Mouse (Mus musculus) mouse embryonic stem cell (cell line): Measurements from ENCODE around the gene Oit1.

Experiments
- in situ Hi-C, 2 experiments: fragments of 300-500 bp; cut with MboI; formaldehyde crosslinking; loops; 1 replicate in 1 of 2; 3 replicates in 1 of 2; pipeline ENCODE4 v1.14.3; 2019 to 2020; ENCODE audit warnings: low sequenced_read_pairs in 2 of 2, low pct_unique_long_range_greater_than_20kb in 1 of 2, mixed read lengths in 1 of 2; ENCODE audit not compliant: unreplicated experiment in 1 of 2

The Oit1 gene

DNA sequence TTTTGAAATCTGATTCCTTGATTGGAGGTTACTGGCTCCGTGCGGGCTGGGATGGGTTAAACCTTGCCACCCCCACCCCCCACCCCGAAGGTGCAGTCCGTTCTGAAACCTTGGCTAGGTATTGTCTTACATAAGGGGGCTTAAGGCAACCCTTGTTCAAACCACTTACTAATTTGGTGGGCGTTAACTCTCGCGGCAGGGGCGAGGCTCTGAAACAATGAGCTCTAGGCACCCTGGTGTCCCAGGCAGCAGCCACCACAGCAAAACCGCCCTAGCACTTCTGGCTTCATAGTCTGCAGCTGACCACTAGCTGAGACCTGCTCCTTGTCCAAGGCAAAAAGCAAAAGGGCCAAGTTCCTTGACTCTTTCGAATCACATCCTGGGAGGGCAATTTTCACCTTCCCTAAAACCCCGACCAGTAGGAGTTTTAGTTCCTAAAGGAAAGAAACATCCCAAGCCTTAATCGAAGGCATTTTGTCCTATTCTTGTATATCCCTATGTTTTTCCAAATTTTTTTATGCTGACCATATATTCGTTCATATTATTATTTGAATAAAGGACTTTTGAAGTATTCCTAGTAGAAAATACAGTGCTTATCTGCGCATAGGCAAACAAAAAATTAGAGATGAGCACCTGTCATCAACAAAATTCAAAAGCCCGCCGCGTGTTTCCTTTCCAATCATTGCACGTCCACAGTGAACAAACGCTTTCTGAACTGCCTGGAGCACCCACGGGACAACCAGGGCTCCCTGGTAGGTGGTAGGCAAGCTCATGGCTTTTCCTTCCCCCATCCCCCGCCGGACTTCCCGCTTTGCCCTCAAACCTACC is 62.0 kb downstream of the Oit1 start:
- in situ Hi-C loops, result no loop called here

DNA sequence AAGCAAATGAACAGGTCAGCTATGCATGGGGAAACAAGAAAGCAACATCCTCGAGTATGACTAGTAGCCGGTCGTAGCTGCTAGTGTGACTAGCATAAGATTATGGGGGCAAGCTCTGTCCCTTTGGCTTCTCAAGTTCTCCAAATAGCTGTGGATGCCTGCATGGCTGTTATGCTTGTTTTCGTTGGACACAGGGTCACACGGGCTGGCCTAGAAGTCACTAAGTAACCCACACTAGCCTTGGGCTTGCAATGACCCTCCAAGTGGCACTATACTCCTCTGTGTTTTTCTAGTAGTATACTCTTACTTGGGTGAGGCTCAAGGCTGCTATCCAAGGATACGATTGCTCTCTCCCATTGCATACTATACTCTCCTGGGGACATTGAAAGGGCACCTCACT is 63.4 kb downstream of the Oit1 start:
- in situ Hi-C loops, result no loop called here

DNA sequence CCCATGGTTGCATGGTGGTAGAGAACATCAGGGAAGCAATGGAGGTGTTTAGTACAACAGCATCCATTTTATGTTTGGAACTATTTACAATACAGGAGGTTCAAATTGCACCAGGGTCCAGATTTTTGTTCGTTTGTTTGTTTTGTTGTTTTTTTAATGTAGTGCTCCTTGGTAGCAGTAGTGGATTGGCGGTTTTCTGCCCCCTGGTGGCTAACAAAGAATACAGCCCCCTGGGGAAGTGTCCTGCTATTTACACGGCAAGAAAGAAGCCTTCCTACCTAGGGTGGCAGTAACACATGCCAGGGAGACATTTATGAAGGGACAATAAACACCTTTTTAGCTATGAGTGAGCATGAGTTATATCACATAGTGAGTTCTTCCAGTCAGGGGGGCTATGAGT is 64.0 kb downstream of the Oit1 start:
- in situ Hi-C loops, result no loop called here

DNA sequence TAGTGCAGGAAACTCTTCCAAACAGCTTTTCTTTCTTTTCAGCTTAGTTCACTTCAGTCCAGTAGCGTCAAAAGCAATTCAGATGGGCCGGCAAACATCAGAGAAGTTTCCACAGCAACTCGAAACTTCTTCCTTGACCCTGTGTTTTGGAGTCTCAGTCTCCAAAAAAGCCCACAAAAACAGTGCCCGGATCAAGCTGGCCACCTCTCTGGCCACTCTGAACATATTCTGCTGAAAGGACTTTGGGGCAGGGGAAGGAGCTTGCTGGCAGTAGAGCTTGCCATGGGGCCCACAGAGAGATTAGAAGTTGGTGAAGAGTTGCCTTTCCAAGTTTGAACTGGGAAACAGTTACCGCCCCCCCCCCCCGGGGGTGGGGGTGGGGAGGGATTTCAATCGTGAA is 64.7 kb downstream of the Oit1 start:
- in situ Hi-C loops, result no loop called here

DNA sequence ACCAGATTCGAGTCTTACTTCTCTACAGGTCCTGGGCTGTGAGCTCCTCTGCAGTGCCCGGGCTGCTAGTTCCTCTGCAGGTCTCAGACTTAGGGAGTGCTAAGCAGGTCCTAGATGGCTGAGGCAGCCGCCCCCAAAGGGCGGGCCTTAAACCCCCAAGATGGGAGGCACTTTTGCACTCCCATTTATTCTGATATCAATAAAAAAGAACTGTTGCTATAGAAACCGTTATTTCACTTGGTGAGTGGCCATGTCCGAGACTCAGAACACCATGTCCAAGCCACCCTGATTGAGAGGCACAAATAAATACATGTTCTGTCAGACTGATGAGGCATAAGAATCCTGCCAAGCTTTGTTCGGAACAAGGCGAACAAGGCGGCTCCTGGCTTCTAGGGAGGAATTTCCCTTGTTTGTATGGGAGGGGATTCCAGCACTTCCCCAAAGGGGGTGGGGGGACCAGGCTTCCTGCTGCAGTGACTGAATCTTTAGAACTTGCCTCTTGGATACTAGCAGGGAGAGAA is 68.9 kb downstream of the Oit1 start:
- in situ Hi-C loops, result no loop called here

DNA sequence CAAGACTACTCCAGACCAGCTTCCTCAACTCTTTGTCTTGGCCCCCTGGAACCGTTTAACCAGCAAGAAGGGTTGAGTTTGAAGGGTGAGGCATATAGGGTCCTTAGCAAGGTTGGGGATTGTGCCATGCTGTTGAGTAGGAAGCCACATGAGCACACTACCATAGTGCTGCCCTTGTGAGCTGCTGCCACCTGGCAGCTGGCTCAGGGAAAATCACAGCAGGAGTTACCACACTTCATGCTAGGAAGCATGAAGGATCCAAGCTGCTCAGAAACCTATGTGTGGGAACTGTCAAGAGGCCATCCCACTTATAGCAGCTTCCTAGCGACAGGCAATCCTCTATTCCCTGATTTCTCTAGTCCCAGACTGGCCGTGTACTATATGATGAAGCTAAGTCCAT is 69.9 kb downstream of the Oit1 start:
- in situ Hi-C loops, result no loop called here

DNA sequence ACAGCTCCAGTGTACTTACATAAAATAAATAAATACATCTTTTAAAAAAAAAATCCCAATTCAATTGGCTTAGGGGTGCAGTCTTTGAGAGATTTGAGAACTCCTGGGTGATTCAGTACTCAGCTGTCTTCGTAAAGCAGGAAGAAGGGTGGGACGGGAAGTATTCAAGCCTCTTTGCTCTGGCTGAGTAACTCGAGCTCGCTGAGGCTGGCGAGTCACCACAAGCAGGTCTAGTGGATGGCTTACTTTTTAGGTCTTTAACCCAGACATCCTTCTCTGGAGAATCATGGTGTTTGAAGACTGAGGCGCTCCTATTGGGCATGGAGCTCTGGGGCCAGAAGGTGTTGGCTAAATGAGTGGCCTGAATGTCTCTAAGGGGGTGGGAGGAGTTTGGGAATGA is 71.7 kb downstream of the Oit1 start:
- in situ Hi-C loops, result no loop called here

DNA sequence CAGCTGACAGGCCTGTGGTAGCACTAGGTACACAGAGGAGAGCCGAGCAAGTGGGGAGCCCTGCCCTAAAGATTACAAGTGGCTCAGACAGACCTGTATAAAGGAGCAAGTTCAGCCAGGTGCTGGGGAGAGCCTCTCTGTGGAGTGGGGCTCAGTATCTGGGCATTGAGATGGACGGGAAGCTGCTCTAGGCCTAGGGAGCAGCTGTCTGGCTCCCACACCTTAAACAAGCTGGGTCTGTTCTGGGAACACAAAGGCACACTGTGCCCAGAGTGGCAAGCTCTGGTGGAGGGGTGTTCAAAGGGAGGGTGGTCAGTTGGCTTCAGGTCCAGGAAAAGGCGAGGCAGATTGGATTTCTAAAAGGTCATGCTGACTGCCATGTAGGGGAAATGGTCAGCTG is 73.5 kb downstream of the Oit1 start:
- in situ Hi-C loops, result no loop called here

DNA sequence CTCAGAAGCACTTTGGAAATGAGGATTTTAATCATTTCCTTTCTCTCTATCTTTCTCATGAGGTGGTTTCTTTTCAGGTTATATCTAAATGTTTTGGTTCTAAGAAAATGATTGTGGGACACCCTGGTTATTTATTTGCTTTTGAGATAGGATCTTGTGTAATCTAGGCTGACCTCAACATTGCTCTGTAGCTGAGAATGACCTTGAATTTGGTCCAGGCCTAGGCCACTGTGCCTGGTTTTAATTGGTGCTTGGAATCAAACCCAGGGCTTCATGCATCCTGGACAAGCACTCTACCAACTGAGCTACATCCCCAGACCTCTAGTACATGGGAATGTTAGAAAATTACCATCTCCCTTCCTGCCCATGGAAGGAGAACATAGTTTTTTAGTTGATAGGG is 74.5 kb downstream of the Oit1 start:
- in situ Hi-C loops, result no loop called here

DNA sequence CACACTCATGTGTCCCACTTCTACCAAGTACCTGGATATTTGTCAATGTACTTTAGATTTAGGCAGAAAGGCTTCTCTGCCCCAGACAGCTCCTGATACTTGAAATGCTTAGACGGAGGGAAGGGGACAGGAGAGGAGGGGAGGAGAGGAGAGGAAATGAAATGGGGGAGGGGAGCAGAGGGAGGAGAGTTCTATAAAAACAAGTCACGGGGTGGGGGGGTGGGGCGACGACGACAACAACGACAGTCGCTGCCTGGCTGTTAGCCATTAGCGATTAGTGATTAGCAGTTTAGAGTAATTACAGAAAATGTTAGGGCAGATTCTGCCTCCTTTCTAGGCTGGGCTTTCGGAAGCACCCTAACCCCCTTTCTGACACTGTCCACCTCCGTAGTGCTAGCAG is 75.9 kb downstream of the Oit1 start:
- in situ Hi-C loops, result no loop called here

DNA sequence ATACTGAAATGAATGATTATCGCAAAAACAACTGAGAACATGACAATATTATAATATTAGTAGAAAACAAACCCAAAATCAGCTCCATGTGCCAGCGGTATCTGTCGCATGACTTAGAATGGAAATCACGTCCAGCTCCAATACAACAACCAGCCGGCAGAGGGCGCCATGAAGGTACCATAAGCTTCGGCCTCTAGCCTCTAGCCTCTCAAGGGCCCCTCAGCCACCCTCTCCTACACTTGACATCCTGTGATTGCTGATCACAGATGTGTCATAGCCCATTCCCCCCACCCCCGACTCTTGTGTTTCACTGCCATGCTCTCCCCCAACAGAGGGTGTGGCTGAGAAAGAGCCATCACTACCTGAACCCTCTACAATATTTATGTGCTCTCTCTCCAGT is 78.3 kb downstream of the Oit1 start:
- in situ Hi-C loops, result no loop called here
